Mouse (Mus musculus): ENCODE results near the gene Foxred2.

The Foxred2 gene

DNA sequence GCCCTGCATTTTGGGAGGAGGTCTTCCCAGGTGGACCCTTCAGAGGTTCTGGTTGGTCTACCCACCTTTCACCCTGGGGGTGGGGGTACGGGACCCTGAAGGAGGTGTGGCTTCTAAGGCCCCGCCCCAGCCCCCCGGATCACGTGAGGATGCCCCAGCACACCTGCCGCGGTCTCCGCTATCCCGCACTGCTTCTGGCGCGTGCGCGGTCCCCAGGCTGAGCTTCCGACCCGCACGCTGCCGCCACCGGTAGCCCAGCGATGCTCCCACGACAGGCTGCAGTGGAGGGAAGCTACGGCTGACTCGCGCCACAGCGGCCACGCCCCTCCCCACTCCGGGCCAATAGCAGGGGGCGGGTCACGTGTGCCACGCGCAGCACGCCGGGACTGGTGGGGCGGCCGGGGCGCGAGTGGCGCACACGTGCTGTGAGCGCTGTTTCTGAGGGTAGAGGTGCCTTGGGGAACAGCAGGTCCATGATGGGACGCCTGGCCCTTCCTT is at the start of gene Foxred2:
Foxred2 (minus strand) TSS at position 319 of the 498 bp plus-strand sequence.
- DNase-seq (ENCODE audit: low spot score) = peak; percentile 55

- peak; percentile 75 for DNase-seq (ENCODE audit: low spot score)
Measured at GRCm38 (mm10) chr15:78003929-78004328, 47.4 kb upstream of the Foxred2 start.

DNA sequence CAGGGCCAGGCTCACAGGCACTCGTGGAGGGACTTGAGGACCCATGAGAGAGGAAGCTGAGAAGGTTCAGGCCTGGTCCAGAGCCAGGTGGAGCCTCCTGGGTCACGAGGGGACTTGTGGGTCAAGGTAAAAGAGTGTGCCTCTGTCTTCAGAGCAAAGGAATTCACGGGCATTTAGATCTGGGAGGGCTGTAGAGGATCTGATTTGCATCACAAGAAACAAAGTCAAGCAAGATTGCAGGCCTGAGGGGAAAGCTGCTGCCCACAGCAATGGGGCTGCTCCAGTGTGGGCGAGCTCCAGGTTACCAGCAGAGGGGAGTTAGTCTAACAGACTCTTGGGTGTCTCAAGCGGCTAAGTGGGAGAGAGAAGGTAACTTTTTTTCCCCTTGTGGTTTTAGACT is 44.9 kb upstream of the Foxred2 start:
- DNase-seq (ENCODE audit: low spot score) = no peak

GRCm38 (mm10) chr15:77988541-77988940 is 32.0 kb upstream of the Foxred2 start:
- peak; percentile 80 for DNase-seq (ENCODE audit: low spot score)

GRCm38 (mm10) chr15:77983391-77983790 is 26.9 kb upstream of the Foxred2 start:
- DNase-seq (ENCODE audit: low spot score) = no peak

DNA sequence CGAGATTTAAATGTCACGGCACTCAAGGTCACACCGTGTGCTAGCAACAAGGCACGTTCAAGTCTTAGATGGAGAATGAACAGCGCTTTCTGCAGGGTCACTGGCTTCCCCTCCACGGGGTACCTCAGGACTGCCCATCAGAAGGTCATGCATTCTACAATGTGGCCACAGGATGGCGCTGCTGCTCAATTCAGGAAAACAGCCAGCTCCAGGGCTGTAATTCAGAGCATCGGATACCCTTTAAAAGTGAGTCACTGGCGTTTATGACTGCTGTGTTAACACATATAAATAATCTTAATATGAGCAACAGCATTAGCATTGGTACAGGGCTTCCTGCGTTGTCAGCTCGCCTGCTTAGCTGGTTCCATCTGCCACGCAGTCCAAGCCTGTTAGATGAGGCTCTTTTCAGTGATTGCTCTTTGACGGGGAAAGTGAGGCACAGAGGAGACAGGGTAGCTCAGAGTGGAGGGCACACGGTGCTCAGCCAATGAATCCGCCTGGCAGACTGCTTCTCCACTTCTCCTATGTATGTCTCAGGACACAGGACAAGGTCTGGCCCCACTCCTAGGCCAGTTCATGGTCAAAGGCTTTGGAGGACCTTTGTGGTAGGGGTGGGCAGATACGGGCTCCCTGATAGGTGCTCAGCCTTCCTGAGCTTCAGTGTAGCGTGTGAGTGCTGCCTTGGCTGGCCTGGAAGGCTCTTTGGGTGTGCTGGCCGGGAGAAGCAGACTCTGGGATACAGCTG is 25.8 kb upstream of the Foxred2 start:
- peak; percentile 90 for DNase-seq (ENCODE audit: low spot score)

- no peak for DNase-seq (ENCODE audit: low spot score)
Measured at GRCm38 (mm10) chr15:77981181-77981680, 24.7 kb upstream of the Foxred2 start.

DNA sequence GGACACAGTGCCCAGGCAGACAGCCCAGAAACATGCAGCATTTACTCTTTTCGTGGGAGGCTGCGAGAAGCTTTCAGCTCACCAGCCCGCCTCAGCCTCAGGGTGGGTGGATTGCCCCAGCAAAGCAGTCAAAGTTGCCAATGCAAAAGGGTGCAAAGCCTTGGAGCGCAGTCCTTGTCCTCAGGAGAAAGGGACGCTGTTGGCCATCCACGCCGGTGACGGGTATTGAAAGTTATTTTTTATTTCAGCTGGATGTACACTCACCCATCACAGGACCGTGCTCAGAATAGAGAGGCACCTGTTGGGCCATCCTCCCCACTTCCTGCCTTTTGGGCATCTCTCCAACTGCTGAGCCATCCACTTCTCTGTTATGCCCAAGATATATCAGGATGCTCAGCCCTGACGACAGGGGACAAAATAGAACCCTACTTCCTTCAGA is 22.9 kb upstream of the Foxred2 start:
- no peak for DNase-seq (ENCODE audit: low spot score)

GRCm38 (mm10) chr15:77977663-77978062 is 21.1 kb upstream of the Foxred2 start:
- DNase-seq (ENCODE audit: low spot score) = no peak

DNA sequence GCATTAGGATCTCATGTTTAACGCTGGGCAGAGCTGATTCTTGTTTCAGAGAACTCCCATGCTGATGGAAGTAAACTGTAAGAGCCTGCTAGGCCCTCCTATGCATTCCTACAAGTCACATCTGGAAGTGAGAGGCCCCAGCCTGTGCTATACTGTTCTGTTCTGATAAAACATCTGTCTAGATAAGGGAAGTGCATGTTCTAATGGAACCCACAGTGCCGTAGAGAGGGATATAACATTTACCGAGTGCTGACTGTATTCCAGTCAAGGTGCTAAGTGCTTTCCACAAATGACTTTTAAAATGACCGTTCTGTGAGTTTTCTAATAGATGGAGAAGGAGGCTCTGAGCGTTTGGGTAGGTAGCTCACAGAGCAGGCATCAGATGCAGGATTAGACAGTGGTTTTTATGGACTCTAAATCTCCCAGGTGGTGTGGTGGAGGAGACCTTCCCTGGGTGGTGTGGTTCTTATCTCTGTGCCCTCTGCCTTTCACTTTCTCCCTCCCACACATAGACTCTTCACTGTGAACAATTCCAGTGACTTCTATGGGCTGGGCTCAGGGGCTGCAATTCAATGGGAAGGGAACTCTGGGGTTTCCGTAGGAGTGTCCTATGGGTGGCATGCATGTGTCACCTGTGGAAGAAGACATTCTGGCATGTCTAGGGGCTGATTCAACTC is 17.8 kb upstream of the Foxred2 start:
- DNase-seq (ENCODE audit: low spot score) = no peak

DNA sequence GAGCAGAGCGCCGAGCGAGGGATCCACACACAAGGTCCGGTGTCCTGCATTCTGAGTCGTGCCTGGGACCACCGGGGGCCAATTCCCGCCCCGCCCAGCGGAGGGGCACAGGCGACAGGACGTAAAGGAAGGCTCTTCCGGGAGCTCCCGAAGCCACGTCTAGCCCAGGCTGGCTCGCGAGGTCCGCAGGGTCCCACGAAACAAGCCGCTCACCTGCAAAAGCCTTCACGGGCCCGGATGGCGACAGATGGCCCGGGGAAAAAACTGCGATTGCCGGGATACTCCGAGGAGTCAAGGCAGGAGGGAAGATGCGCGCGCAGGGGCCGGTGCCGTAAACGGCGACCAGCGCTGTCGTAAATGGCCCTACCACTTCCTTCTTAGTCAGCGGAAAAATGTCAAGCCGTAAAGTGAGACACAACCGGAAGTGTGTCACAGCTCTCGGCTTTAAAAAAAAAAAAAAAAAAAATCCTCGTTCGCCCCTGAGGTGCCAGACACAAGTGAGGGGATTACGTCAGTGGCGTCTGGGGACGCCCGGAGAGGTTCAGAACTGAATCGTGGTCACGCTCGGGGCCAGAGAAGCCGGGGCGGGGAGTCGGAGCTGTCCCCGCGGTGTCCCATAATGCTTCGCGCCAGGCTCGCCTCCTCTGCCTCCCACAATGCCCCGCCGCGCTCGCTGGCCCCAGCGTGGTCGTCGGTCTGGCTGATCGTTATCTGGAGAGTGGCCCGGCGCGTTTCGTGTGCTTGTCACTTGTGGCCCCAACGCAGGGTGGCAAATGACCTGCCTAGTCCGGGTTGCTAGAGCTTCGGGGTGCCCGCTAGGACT is 14.2 kb upstream of the Foxred2 start, which contains the start of gene Eif3d:
Eif3d (minus strand) TSS at position 344 of the 823 bp plus-strand sequence.
- DNase-seq (ENCODE audit: low spot score) = peak; percentile 99

- peak; percentile 48 for DNase-seq (ENCODE audit: low spot score)
Measured at GRCm38 (mm10) chr15:77969940-77970469, 13.5 kb upstream of the Foxred2 start.

- DNase-seq (ENCODE audit: low spot score) = peak; percentile 33
Measured at GRCm38 (mm10) chr15:77965117-77965528, 8.6 kb upstream of the Foxred2 start.

- DNase-seq (ENCODE audit: low spot score) = no peak
Measured at GRCm38 (mm10) chr15:77962447-77962846, 5.9 kb upstream of the Foxred2 start.

- no peak for DNase-seq (ENCODE audit: low spot score)
Measured at GRCm38 (mm10) chr15:77960693-77961092, 4.2 kb upstream of the Foxred2 start.

- DNase-seq (ENCODE audit: low spot score) = no peak
Measured at GRCm38 (mm10) chr15:77958071-77958470, 1.5 kb upstream of the Foxred2 start.

GRCm38 (mm10) chr15:77957625-77958024 is 1.1 kb upstream of the Foxred2 start:
- DNase-seq (ENCODE audit: low spot score) = no peak

GRCm38 (mm10) chr15:77955440-77956403 is 800 bp downstream of the Foxred2 start:
- DNase-seq (ENCODE audit: low spot score) = no peak

GRCm38 (mm10) chr15:77954362-77954761 is 2.2 kb downstream of the Foxred2 start:
- DNase-seq (ENCODE audit: low spot score) = no peak

DNA sequence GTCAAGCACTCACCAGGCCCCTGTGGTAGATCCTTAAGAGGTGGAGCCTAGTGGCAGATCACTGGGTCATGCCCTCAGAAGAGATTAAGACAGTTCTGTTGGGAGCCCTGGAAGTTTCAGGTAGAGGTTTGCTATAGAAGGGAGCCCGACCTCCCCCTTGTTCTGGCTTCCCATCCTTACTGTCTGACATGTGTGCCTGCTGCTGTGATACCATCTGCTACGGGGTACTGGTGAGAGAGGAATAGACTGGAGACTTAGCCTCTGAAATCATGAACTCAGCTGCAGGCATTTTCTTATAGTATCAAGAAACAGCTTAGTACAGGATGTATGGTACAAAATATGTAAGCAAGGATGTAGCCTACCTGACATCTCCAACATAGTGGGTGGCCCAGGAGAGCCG is 3.6 kb downstream of the Foxred2 start:
- no peak for DNase-seq (ENCODE audit: low spot score)

DNA sequence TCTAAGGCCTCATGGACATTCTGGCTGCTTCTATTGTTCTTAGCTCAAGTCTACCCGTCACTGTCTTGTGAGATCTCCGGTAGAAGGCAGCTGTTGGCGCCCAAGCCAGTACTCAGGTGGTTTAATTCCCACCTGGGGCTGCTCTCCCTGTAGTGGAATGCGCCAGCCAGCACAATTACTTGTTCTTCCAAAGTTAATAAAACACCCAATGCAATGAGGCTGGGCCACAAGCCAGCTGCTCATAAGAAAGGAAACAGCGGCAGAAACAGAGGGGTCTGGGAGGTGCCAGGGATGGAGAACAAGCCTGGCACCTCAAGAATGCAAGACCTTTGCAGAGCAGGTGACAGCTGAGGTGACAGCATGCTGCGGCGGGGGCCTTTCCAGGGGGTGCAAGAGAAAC is 7.5 kb downstream of the Foxred2 start:
- no peak for DNase-seq (ENCODE audit: low spot score)
